Mouse (Mus musculus): ENCODE data around the gene Atf3. TPM values are rescaled to one million over a fixed set of nuclear protein-coding genes. Genes with fewer than 3 reads are reported as not detected.
"Not testable (repeated sequence)": the region's sequence is repeated elsewhere in the genome, so short reads cannot be mapped to it uniquely, and the experiment has no call there.

The Atf3 gene
- total and polyA plus RNA-seq, 2 experiments, result 0.55 to 0.81 TPM

DNA sequence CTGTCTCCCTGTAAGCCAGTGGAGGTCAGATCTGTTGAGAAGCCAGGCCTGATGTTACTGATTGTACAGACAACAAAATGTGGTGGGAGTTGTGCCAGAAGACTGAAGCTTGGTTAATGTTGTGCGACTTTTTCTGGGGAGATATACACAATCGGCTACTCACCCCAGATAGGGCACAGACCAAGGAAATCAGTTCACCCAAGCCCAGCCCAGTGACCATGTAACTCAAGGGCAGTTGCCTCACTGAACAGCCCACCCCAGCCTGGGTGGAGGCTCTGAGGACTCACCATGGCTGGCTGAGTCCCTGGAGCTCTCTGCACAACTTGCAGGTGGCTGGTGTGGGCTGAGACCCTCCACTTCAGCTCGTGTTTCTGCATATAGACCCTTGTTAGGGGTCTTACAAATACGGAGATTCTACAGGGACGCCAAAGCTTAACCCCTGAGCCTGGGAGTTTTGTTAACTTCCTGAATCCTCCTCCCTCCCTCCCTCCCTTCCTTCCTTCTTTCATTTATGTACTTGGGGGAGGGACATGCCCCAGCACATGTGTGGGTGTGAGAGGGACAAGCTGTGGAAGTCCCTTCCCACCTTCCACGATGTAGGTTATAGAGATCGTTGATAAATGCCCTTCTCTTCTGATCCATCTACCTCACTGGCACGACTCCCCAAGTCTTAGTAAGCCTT is 66.8 kb downstream of the Atf3 start:
- WGBS, result 68% methylated on average over 8 of the region's 8 CpGs
- Histone ChIP-seq H3K9ac (ENCODE audit: low read depth, low read length) (no peak overlapping the region), H3K27me3 (ENCODE audit: control insufficient read depth, insufficient read depth, low read length) (no peaks in the 10 kb centered on the region), H3K4me1 (ENCODE audit: control insufficient read depth, insufficient read depth, low read length) (no peaks in the 10 kb centered on the region), H3K27ac (replicated peaks; ENCODE audit: insufficient read depth, low read depth, low read length) (no peak overlapping the region), H3K79me2 (ENCODE audit: control insufficient read depth, insufficient read depth, low read length) (no peaks in the 10 kb centered on the region), H3K4me3 (ENCODE audit: insufficient read depth, low read depth, low read length) (no peak overlapping the region), H3K36me3 (ENCODE audit: control insufficient read depth, insufficient read depth, low read length) (no peaks in the 10 kb centered on the region)
- no peak for DNase-seq (ENCODE audit: extremely low read depth, low read depth, low spot score)
- no peak for TF ChIP-seq POLR2A (IDR thresholded peaks at IDR 0.05; ENCODE audit: extremely low read depth, insufficient read depth, low read length)
- TF ChIP-seq CTCF (IDR thresholded peaks at IDR 0.05; ENCODE audit: low read depth, low read length), result no peak

GRCm38 (mm10) chr1:191149489-191149888 is 68.3 kb downstream of the Atf3 start:
- not testable (repeated sequence) for H3K4me1 ChIP-seq (ENCODE audit: control insufficient read depth, insufficient read depth, low read length); H3K27me3 ChIP-seq (ENCODE audit: control insufficient read depth, insufficient read depth, low read length); H3K4me3 ChIP-seq (ENCODE audit: insufficient read depth, low read depth, low read length); H3K79me2 ChIP-seq (ENCODE audit: control insufficient read depth, insufficient read depth, low read length); H3K27ac ChIP-seq (replicated peaks; ENCODE audit: insufficient read depth, low read depth, low read length); H3K9ac ChIP-seq (ENCODE audit: low read depth, low read length); DNase-seq (ENCODE audit: extremely low read depth, low read depth, low spot score); H3K36me3 ChIP-seq (ENCODE audit: control insufficient read depth, insufficient read depth, low read length)
- WGBS, result 89% methylated on average over 5 of the region's 5 CpGs

- H3K4me3 ChIP-seq (ENCODE audit: insufficient read depth, low read depth, low read length), result no peak overlapping the region
- no peaks in the 10 kb centered on the region for H3K4me1 ChIP-seq (ENCODE audit: control insufficient read depth, insufficient read depth, low read length)
- no peaks in the 10 kb centered on the region for H3K36me3 ChIP-seq (ENCODE audit: control insufficient read depth, insufficient read depth, low read length)
- WGBS, result 88% methylated on average over 8 of the region's 8 CpGs
- H3K9ac ChIP-seq (ENCODE audit: low read depth, low read length), result no peak overlapping the region
- H3K27me3 ChIP-seq (ENCODE audit: control insufficient read depth, insufficient read depth, low read length), result no peaks in the 10 kb centered on the region
- TF ChIP-seq POLR2A (IDR thresholded peaks at IDR 0.05; ENCODE audit: extremely low read depth, insufficient read depth, low read length) (no peak), CTCF (IDR thresholded peaks at IDR 0.05; ENCODE audit: low read depth, low read length) (no peak)
- no peak for DNase-seq (ENCODE audit: extremely low read depth, low read depth, low spot score)
- H3K79me2 ChIP-seq (ENCODE audit: control insufficient read depth, insufficient read depth, low read length), result no peaks in the 10 kb centered on the region
- no peak overlapping the region for H3K27ac ChIP-seq (replicated peaks; ENCODE audit: insufficient read depth, low read depth, low read length)
These were observed 76.9 kb downstream of the Atf3 start for GRCm38 (mm10) chr1:191140983-191141382.

GRCm38 (mm10) chr1:191138874-191139495 is 78.9 kb downstream of the Atf3 start:
- Histone ChIP-seq H3K27me3 (ENCODE audit: control insufficient read depth, insufficient read depth, low read length) (no peaks in the 10 kb centered on the region), H3K4me3 (ENCODE audit: insufficient read depth, low read depth, low read length) (no peak overlapping the region), H3K79me2 (ENCODE audit: control insufficient read depth, insufficient read depth, low read length) (no peaks in the 10 kb centered on the region), H3K4me1 (ENCODE audit: control insufficient read depth, insufficient read depth, low read length) (no peaks in the 10 kb centered on the region), H3K9ac (ENCODE audit: low read depth, low read length) (no peak overlapping the region), H3K36me3 (ENCODE audit: control insufficient read depth, insufficient read depth, low read length) (no peaks in the 10 kb centered on the region), H3K27ac (replicated peaks; ENCODE audit: insufficient read depth, low read depth, low read length) (no peak overlapping the region)
- 62% methylated on average over 7 of the region's 7 CpGs for WGBS
- no peak for DNase-seq (ENCODE audit: extremely low read depth, low read depth, low spot score)
- TF ChIP-seq CTCF (IDR thresholded peaks at IDR 0.05; ENCODE audit: low read depth, low read length), result no peak
- TF ChIP-seq POLR2A (IDR thresholded peaks at IDR 0.05; ENCODE audit: extremely low read depth, insufficient read depth, low read length), result no peak

- Histone ChIP-seq H3K4me1 (ENCODE audit: control insufficient read depth, insufficient read depth, low read length) (no peaks in the 10 kb centered on the region), H3K36me3 (ENCODE audit: control insufficient read depth, insufficient read depth, low read length) (no peaks in the 10 kb centered on the region), H3K4me3 (ENCODE audit: insufficient read depth, low read depth, low read length) (no peak overlapping the region), H3K79me2 (ENCODE audit: control insufficient read depth, insufficient read depth, low read length) (no peaks in the 10 kb centered on the region), H3K9ac (ENCODE audit: low read depth, low read length) (no peak overlapping the region), H3K27ac (replicated peaks; ENCODE audit: insufficient read depth, low read depth, low read length) (no peak overlapping the region), H3K27me3 (ENCODE audit: control insufficient read depth, insufficient read depth, low read length) (no peaks in the 10 kb centered on the region)
- DNase-seq (ENCODE audit: extremely low read depth, low read depth, low spot score), result no peak
- WGBS, result 89% methylated on average over 4 of the region's 4 CpGs
- TF ChIP-seq CTCF (IDR thresholded peaks at IDR 0.05; ENCODE audit: low read depth, low read length) (no peak), POLR2A (IDR thresholded peaks at IDR 0.05; ENCODE audit: extremely low read depth, insufficient read depth, low read length) (no peak)
These were observed 79.4 kb downstream of the Atf3 start for GRCm38 (mm10) chr1:191138436-191138835.

GRCm38 (mm10) chr1:191135406-191135805 is 82.4 kb downstream of the Atf3 start:
- no peak overlapping the region for H3K9ac ChIP-seq (ENCODE audit: low read depth, low read length)
- H3K36me3 ChIP-seq (ENCODE audit: control insufficient read depth, insufficient read depth, low read length), result no peaks in the 10 kb centered on the region
- H3K4me3 ChIP-seq (ENCODE audit: insufficient read depth, low read depth, low read length), result no peak overlapping the region
- no peak overlapping the region for H3K27ac ChIP-seq (replicated peaks; ENCODE audit: insufficient read depth, low read depth, low read length)
- no peak for DNase-seq (ENCODE audit: extremely low read depth, low read depth, low spot score)
- TF ChIP-seq POLR2A (IDR thresholded peaks at IDR 0.05; ENCODE audit: extremely low read depth, insufficient read depth, low read length), result no peak
- TF ChIP-seq CTCF (IDR thresholded peaks at IDR 0.05; ENCODE audit: low read depth, low read length), result no peak
- WGBS, result 72% methylated on average over 4 of the region's 4 CpGs
- H3K27me3 ChIP-seq (ENCODE audit: control insufficient read depth, insufficient read depth, low read length), result no peaks in the 10 kb centered on the region
- no peaks in the 10 kb centered on the region for H3K79me2 ChIP-seq (ENCODE audit: control insufficient read depth, insufficient read depth, low read length)
- no peaks in the 10 kb centered on the region for H3K4me1 ChIP-seq (ENCODE audit: control insufficient read depth, insufficient read depth, low read length)
